Mouse (Mus musculus): ENCODE measurements around the gene Rad51b. TPM values are rescaled to one million over a fixed set of nuclear protein-coding genes. Genes with fewer than 3 reads are reported as not detected.

Gene Rad51b
- total RNA-seq, 2 experiments from 2014 or later = 0.23 to 0.26 TPM

- no peak for DNase-seq (ENCODE audit: low spot score in 2 of 2)
Measured at GRCm38 (mm10) chr12:79524941-79525871, 228.1 kb downstream of the Rad51b start.

GRCm38 (mm10) chr12:79525872-79526271 lies 228.8 kb downstream of the Rad51b start:
- no peak for DNase-seq (ENCODE audit: low spot score in 2 of 2)

- DNase-seq (ENCODE audit: low spot score in 2 of 2) = no peak
Measured at GRCm38 (mm10) chr12:79527222-79527621, 230.1 kb downstream of the Rad51b start.

GRCm38 (mm10) chr12:79530275-79530902 lies 233.3 kb downstream of the Rad51b start:
- DNase-seq (ENCODE audit: low spot score in 2 of 2) = no peak

- DNase-seq (ENCODE audit: low spot score in 2 of 2) = no peak
Measured at GRCm38 (mm10) chr12:79531809-79532798, 235.0 kb downstream of the Rad51b start.

GRCm38 (mm10) chr12:79534778-79535177 lies 237.7 kb downstream of the Rad51b start:
- no peak for DNase-seq (ENCODE audit: low spot score in 2 of 2)

- DNase-seq (ENCODE audit: low spot score in 2 of 2) = no peak
Measured at GRCm38 (mm10) chr12:79535532-79536437, 238.7 kb downstream of the Rad51b start.

- DNase-seq (ENCODE audit: low spot score in 2 of 2) = no peak
Measured at GRCm38 (mm10) chr12:79540176-79540575, 243.1 kb downstream of the Rad51b start.

- DNase-seq (ENCODE audit: low spot score in 2 of 2) = no peak
Measured at GRCm38 (mm10) chr12:79541581-79541980, 244.5 kb downstream of the Rad51b start.

- no peak for DNase-seq (ENCODE audit: low spot score in 2 of 2)
Measured at GRCm38 (mm10) chr12:79545063-79545462, 248.0 kb downstream of the Rad51b start.

GRCm38 (mm10) chr12:79547556-79547955 lies 250.5 kb downstream of the Rad51b start:
- no peak for DNase-seq (ENCODE audit: low spot score in 2 of 2)

GRCm38 (mm10) chr12:79548607-79549330 lies 251.7 kb downstream of the Rad51b start:
- DNase-seq (ENCODE audit: low spot score in 2 of 2) = no peak

GRCm38 (mm10) chr12:79550049-79550682 lies 253.1 kb downstream of the Rad51b start:
- no peak for DNase-seq (ENCODE audit: low spot score in 2 of 2)

- DNase-seq (ENCODE audit: low spot score in 2 of 2) = no peak
Measured at GRCm38 (mm10) chr12:79551274-79551673, 254.2 kb downstream of the Rad51b start.

- no peak for DNase-seq (ENCODE audit: low spot score in 2 of 2)
Measured at GRCm38 (mm10) chr12:79553056-79553455, 256.0 kb downstream of the Rad51b start.

GRCm38 (mm10) chr12:79557904-79558303 lies 260.8 kb downstream of the Rad51b start:
- DNase-seq (ENCODE audit: low spot score in 2 of 2) = no peak

GRCm38 (mm10) chr12:79558711-79559110 lies 261.6 kb downstream of the Rad51b start:
- no peak for DNase-seq (ENCODE audit: low spot score in 2 of 2)

GRCm38 (mm10) chr12:79559410-79560015 lies 262.4 kb downstream of the Rad51b start:
- no peak for DNase-seq (ENCODE audit: low spot score in 2 of 2)
